Mouse (Mus musculus): Measurements from ENCODE around the gene Tmprss3. TPM values are rescaled to one million over a fixed set of nuclear protein-coding genes. Genes with fewer than 3 reads are reported as not detected.

The Tmprss3 gene
- polyA plus RNA-seq, 1 experiment = 0.04 TPM

- TF ChIP-seq CTCF (IDR thresholded peaks at IDR 0.05; ENCODE audit: control insufficient read depth, insufficient read depth, insufficient replicate concordance, low read depth, low read length) = no peak
- no peak for TF ChIP-seq POLR2A (IDR thresholded peaks at IDR 0.05; ENCODE audit: control insufficient read depth, low read depth, low read length)
- Histone ChIP-seq H3K36me3 (ENCODE audit: control insufficient read depth, insufficient read depth, low read length) (no peaks in the 10 kb centered on the region), H3K4me3 (ENCODE audit: control insufficient read depth, low read depth, low read length) (no peak overlapping the region), H3K27ac (ENCODE audit: control insufficient read depth, insufficient read depth, low read depth, low read length) (no peak overlapping the region), H3K4me1 (ENCODE audit: control insufficient read depth, insufficient read depth, low read length) (no peaks in the 10 kb centered on the region), H3K27me3 (ENCODE audit: control insufficient read depth, insufficient read depth, low read length) (no peaks in the 10 kb centered on the region)
Measured at GRCm38 (mm10) chr17:31216068-31216955, 17.5 kb upstream of the Tmprss3 start.

GRCm38 (mm10) chr17:31211881-31212280 is 13.1 kb upstream of the Tmprss3 start:
- H3K36me3 ChIP-seq (ENCODE audit: control insufficient read depth, insufficient read depth, low read length) = no peaks in the 10 kb centered on the region
- no peaks in the 10 kb centered on the region for H3K27me3 ChIP-seq (ENCODE audit: control insufficient read depth, insufficient read depth, low read length)
- no peak overlapping the region for H3K27ac ChIP-seq (ENCODE audit: control insufficient read depth, insufficient read depth, low read depth, low read length)
- no peaks in the 10 kb centered on the region for H3K4me1 ChIP-seq (ENCODE audit: control insufficient read depth, insufficient read depth, low read length)
- H3K4me3 ChIP-seq (ENCODE audit: control insufficient read depth, low read depth, low read length) = no peak overlapping the region
- TF ChIP-seq CTCF (IDR thresholded peaks at IDR 0.05; ENCODE audit: control insufficient read depth, insufficient read depth, insufficient replicate concordance, low read depth, low read length) (no peak), POLR2A (IDR thresholded peaks at IDR 0.05; ENCODE audit: control insufficient read depth, low read depth, low read length) (no peak)

GRCm38 (mm10) chr17:31210299-31210698 is 11.5 kb upstream of the Tmprss3 start:
- no peak overlapping the region for H3K4me3 ChIP-seq (ENCODE audit: control insufficient read depth, low read depth, low read length)
- TF ChIP-seq POLR2A (IDR thresholded peaks at IDR 0.05; ENCODE audit: control insufficient read depth, low read depth, low read length) (no peak), CTCF (IDR thresholded peaks at IDR 0.05; ENCODE audit: control insufficient read depth, insufficient read depth, insufficient replicate concordance, low read depth, low read length) (no peak)

DNA sequence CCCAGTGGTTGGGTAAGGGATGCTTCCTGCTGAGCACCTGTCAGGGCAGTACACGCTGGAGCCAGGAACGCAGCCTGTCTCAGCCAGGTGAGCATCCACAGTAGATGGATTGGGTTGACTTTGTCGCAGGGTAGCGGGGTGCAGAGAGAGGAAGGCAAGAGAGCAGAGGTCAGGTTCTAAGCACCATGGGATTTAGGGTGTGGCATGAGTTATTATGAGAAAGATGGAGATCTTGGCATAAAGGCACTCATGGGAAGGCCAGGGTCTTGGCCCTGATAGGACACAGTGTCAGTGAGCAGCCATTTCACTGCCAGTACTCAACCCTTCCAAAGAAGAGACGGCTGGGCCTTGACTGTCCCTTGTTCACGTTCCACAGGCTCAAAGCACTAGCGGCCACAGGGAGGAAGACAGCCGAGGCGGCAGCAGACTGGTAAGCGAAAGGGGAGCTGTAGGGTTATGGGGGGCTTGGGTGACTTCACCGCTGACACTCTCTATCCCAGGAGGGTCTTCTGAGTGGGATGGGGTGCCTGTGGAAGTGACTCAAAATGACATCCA is 10.7 kb upstream of the Tmprss3 start:
- no peaks in the 10 kb centered on the region for H3K27me3 ChIP-seq (ENCODE audit: control insufficient read depth, insufficient read depth, low read length)
- H3K4me3 ChIP-seq (ENCODE audit: control insufficient read depth, low read depth, low read length) = no peak overlapping the region
- no peak overlapping the region for H3K27ac ChIP-seq (ENCODE audit: control insufficient read depth, insufficient read depth, low read depth, low read length)
- no peaks in the 10 kb centered on the region for H3K36me3 ChIP-seq (ENCODE audit: control insufficient read depth, insufficient read depth, low read length)
- TF ChIP-seq CTCF (IDR thresholded peaks at IDR 0.05; ENCODE audit: control insufficient read depth, insufficient read depth, insufficient replicate concordance, low read depth, low read length) = no peak
- TF ChIP-seq POLR2A (IDR thresholded peaks at IDR 0.05; ENCODE audit: control insufficient read depth, low read depth, low read length) = no peak
- no peaks in the 10 kb centered on the region for H3K4me1 ChIP-seq (ENCODE audit: control insufficient read depth, insufficient read depth, low read length)

More at GRCm38 (mm10) chr17:31210299-31210698, 11.5 kb upstream of the Tmprss3 start:
- Histone ChIP-seq H3K27me3 (ENCODE audit: control insufficient read depth, insufficient read depth, low read length) (no peaks in the 10 kb centered on the region), H3K36me3 (ENCODE audit: control insufficient read depth, insufficient read depth, low read length) (no peaks in the 10 kb centered on the region), H3K4me1 (ENCODE audit: control insufficient read depth, insufficient read depth, low read length) (no peaks in the 10 kb centered on the region), H3K27ac (ENCODE audit: control insufficient read depth, insufficient read depth, low read depth, low read length) (no peak overlapping the region)

DNA sequence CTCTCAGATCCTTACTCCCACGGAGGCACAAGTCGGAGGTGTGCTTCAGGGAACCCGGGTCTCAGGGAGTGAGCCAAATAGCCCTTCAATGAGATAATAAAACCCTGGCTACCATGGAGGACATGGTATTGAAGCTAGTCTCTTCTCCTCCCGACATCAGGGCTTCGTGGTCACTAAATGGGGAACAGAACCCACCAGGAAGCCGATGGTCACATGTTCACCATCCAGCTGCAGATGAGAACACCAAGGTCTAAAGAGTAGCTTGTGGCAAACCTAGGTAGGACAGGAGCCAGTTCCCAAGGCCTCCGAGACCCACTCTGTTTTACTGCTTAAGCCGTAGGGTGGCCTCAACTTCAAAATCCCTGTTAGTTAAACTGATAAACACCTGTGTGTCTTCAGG is 9.9 kb upstream of the Tmprss3 start:
- Histone ChIP-seq H3K36me3 (ENCODE audit: control insufficient read depth, insufficient read depth, low read length) (no peaks in the 10 kb centered on the region), H3K27me3 (ENCODE audit: control insufficient read depth, insufficient read depth, low read length) (no peaks in the 10 kb centered on the region), H3K4me1 (ENCODE audit: control insufficient read depth, insufficient read depth, low read length) (no peaks in the 10 kb centered on the region), H3K27ac (ENCODE audit: control insufficient read depth, insufficient read depth, low read depth, low read length) (no peak overlapping the region), H3K4me3 (ENCODE audit: control insufficient read depth, low read depth, low read length) (no peak overlapping the region)
- TF ChIP-seq POLR2A (IDR thresholded peaks at IDR 0.05; ENCODE audit: control insufficient read depth, low read depth, low read length) = no peak
- TF ChIP-seq CTCF (IDR thresholded peaks at IDR 0.05; ENCODE audit: control insufficient read depth, insufficient read depth, insufficient replicate concordance, low read depth, low read length) = no peak

DNA sequence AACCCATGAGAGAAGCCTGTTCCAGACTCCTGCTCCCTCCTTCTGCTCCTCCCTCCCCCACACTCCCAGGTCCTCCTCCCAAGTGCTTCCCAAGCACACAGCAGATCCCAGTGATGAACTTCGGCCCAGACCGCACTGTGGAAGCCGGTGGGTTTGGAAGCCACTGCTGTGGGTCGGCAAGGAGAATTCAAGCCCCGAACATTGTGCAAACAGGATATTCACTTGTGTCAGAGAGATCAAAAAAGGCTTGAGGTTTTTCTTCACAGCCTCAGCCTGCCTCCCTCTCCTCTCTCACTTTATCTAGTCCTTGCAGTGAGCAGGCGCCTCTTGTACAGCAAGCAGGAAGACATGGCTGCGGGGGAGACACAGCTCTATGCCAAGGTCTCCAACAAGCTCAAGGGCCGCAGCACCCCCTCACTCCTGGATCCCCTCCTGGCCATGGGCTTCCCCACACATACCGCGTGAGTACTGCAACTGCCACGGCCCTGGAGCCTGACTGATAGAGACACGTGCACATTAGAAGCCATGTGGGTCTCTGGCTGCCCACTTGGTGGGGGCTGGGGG is 9.1 kb upstream of the Tmprss3 start, which contains the start of gene Ubash3a:
TSS of gene Ubash3a (plus strand) at position 103 of the 564 bp plus-strand sequence.
- H3K4me3 ChIP-seq (ENCODE audit: control insufficient read depth, low read depth, low read length) = no peak within 1 kb of the TSS
- H3K36me3 ChIP-seq (ENCODE audit: control insufficient read depth, insufficient read depth, low read length) = no peaks in the 10 kb centered on the region
- H3K27ac ChIP-seq (ENCODE audit: control insufficient read depth, insufficient read depth, low read depth, low read length) = peak within 1 kb of the TSS; percentile 1; the same call in 1 of the 2 replicates
- TF ChIP-seq POLR2A (IDR thresholded peaks at IDR 0.05; ENCODE audit: control insufficient read depth, low read depth, low read length) (no peak), CTCF (IDR thresholded peaks at IDR 0.05; ENCODE audit: control insufficient read depth, insufficient read depth, insufficient replicate concordance, low read depth, low read length) (no peak)
- H3K4me1 ChIP-seq (ENCODE audit: control insufficient read depth, insufficient read depth, low read length) = no peaks in the 10 kb centered on the region
- no peaks in the 10 kb centered on the region for H3K27me3 ChIP-seq (ENCODE audit: control insufficient read depth, insufficient read depth, low read length)

- H3K4me3 ChIP-seq (ENCODE audit: control insufficient read depth, low read depth, low read length) = no peak overlapping the region
- no peak overlapping the region for H3K27ac ChIP-seq (ENCODE audit: control insufficient read depth, insufficient read depth, low read depth, low read length)
- no peaks in the 10 kb centered on the region for H3K27me3 ChIP-seq (ENCODE audit: control insufficient read depth, insufficient read depth, low read length)
- no peak for TF ChIP-seq POLR2A (IDR thresholded peaks at IDR 0.05; ENCODE audit: control insufficient read depth, low read depth, low read length)
- no peak for TF ChIP-seq CTCF (IDR thresholded peaks at IDR 0.05; ENCODE audit: control insufficient read depth, insufficient read depth, insufficient replicate concordance, low read depth, low read length)
- H3K4me1 ChIP-seq (ENCODE audit: control insufficient read depth, insufficient read depth, low read length) = no peaks in the 10 kb centered on the region
- H3K36me3 ChIP-seq (ENCODE audit: control insufficient read depth, insufficient read depth, low read length) = no peaks in the 10 kb centered on the region
Measured at GRCm38 (mm10) chr17:31196283-31196682, 2.5 kb downstream of the Tmprss3 start.

Data from testis, adult 2 months (tissue).